Mouse (Mus musculus) splenic B cell, adult 2 months (primary cell): ENCODE measurements around the gene Paqr4.
A peak's percentile ranks its signal among the peaks of the same experiment; 100 is the strongest.
"Not testable (repeated sequence)": the region's sequence is repeated elsewhere in the genome, so short reads cannot be mapped to it uniquely, and the experiment has no call there.

ENCODE experiments used
- DNase-seq: peaks from one replicate; pipeline ENCODE4 v3.0.0-alpha.2; 2011; ENCODE audit warnings: low read depth, low spot score
- H3K27me3 ChIP-seq: 2 replicates; pipeline ENCODE4 v1.6.1; 2012; ENCODE audit warnings: mild to moderate bottlenecking, low read length, moderate library complexity, mixed read lengths; ENCODE audit not compliant: control insufficient read depth, poor library complexity, insufficient read depth, severe bottlenecking
- H3K36me3 ChIP-seq: 2 replicates; pipeline ENCODE4 v1.6.1; 2012; ENCODE audit warnings: mild to moderate bottlenecking, low read length, moderate library complexity, mixed read lengths; ENCODE audit not compliant: control insufficient read depth, poor library complexity, insufficient read depth, severe bottlenecking

Gene Paqr4

GRCm38 (mm10) chr17:23740598-23741021 lies at the start of gene Paqr4:
Paqr4 (minus strand) TSS chr17:23740867.
- Histone ChIP-seq H3K27me3 (no peaks in the 10 kb centered on the region), H3K36me3 (no peaks in the 10 kb centered on the region)
- no peak for DNase-seq

DNA sequence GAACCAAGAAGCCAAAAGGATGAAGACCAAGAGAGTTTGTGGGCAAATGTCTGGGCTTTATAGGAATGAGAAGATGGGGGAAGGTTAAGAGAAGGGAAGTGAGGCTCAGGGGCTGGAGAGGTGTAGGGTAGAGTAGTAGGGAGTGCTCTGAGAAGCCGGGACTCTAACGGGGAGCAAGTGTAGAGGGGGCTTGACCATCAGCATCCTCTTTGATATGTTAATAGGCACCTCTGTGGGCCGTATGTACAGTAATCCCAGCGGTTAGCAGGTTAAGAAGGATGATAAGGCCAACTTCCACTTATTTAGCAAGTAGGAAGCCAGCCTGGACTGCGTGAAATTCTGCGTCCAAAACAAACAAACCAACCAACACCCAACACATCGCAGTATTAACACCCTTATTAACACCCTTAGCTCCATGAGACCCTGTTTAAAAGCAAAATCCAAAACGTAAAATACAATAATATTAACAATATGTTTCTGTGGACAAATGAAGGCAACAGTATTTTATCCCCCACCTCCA lies 49.1 kb upstream of the Paqr4 start:
- DNase-seq: no peak
- Histone ChIP-seq H3K36me3 (no peaks in the 10 kb centered on the region), H3K27me3 (no peaks in the 10 kb centered on the region; the same call in 1 of the 2 replicates)

GRCm38 (mm10) chr17:23788973-23789372 lies 48.3 kb upstream of the Paqr4 start:
- H3K27me3 ChIP-seq: no peaks in the 10 kb centered on the region; the same call in 1 of the 2 replicates

DNA sequence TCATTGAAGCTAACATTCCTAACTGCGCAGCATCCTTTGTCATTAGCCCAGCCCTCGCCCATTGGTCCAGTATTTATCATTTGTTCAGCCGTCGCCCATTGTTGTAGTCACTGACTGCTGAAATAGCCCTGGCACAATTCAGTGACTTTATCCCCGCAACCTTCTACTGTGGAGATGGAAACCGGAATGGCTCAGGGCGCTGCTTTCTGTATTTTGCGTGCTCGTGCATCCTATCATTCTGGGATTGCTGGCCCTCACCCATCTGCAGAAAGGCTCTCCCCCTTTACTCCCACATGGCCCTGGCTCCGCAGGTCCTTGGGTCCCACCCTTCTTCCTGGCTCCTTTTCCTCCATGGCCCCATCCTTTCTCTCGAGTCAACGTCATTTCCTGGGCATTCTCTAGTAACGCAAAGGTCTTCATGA lies 45.9 kb upstream of the Paqr4 start:
- H3K27me3 ChIP-seq: no peaks in the 10 kb centered on the region; the same call in 1 of the 2 replicates
- no peaks in the 10 kb centered on the region for H3K36me3 ChIP-seq
- no peak for DNase-seq

More at GRCm38 (mm10) chr17:23788973-23789372, 48.3 kb upstream of the Paqr4 start:
- DNase-seq: no peak
- no peaks in the 10 kb centered on the region for H3K36me3 ChIP-seq

GRCm38 (mm10) chr17:23785561-23786471 lies 45.1 kb upstream of the Paqr4 start, which contains the start of gene Flywch2:
Flywch2 (minus strand) TSS chr17:23786081.
- DNase-seq: peak; percentile 58
- no peaks in the 10 kb centered on the region for H3K36me3 ChIP-seq
- H3K27me3 ChIP-seq: no peaks in the 10 kb centered on the region; the same call in 1 of the 2 replicates

- no peaks in the 10 kb centered on the region; the same call in 1 of the 2 replicates for H3K27me3 ChIP-seq
- no peak for DNase-seq
- H3K36me3 ChIP-seq: no peaks in the 10 kb centered on the region
These were observed 42.7 kb upstream of the Paqr4 start for GRCm38 (mm10) chr17:23783352-23783751.

DNA sequence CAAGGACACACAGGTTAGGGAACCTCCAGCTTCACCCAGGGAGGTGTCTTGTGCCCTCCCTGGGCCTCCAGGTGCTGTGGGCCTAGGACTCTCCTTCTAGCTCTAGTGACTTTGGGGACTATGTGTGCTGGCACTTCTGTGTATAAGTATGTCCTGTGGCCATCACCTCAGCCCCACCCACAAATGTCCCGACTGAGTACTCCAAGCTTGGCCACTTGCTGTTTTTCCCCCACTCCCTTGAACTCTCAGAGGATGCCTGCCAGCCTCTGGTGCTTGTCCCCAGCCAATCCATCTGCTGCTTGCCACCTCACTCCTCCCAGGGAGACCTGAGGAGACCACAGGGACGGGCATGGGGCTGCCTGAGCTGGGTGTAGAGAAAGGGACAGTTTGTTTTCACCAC lies 37.8 kb upstream of the Paqr4 start:
- H3K27me3 ChIP-seq: no peaks in the 10 kb centered on the region
- DNase-seq: no peak
- H3K36me3 ChIP-seq: no peaks in the 10 kb centered on the region

- Histone ChIP-seq H3K36me3 (no peaks in the 10 kb centered on the region), H3K27me3 (no peaks in the 10 kb centered on the region)
- no peak for DNase-seq
These were observed 36.5 kb upstream of the Paqr4 start for GRCm38 (mm10) chr17:23777141-23777540.

GRCm38 (mm10) chr17:23776216-23776615 lies 35.5 kb upstream of the Paqr4 start:
- H3K27me3 ChIP-seq: no peaks in the 10 kb centered on the region; the same call in 1 of the 2 replicates
- DNase-seq: no peak

DNA sequence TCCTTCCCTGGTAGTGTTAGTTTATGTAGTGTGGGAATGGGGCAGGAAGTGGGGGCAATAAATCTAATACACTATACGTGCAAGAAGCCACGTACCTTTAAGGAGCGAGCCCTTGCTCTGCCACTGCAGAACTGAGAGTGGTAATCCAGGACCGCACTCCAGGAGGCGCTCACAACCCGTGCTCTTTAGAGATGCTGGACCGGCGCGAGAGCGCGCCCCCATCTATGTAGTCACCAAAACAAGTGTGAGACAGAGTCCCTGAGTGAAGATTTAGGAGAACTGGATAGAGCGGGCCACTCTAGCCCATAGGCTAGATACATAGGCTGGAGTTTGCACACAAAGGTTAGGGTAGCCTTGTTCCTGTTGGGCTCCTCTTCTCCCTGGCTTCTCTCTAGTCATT lies 33.4 kb upstream of the Paqr4 start:
- Histone ChIP-seq H3K27me3 (no peaks in the 10 kb centered on the region; the same call in 1 of the 2 replicates), H3K36me3 (no peaks in the 10 kb centered on the region)
- peak; percentile 91 for DNase-seq

More at GRCm38 (mm10) chr17:23776216-23776615, 35.5 kb upstream of the Paqr4 start:
- no peaks in the 10 kb centered on the region for H3K36me3 ChIP-seq

DNA sequence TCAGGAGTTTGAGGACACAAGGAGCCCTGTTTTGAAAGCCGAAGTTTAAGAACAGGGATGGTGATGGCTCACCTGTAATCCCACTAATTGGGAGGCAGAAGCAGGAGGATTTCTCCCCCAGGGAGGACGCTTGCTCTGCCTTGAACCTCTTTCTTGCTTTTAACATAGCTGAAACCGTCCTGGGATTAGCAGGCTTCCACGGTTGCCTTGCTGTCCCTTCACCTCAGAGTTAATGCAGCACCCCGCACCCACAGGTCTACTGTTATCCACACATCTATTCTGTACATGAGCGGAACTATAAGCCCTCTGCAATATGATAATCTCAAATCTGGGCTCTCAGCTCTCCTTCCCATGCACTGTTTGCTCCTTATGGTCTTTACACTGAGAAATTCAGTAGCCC lies 33.0 kb upstream of the Paqr4 start:
- Histone ChIP-seq H3K27me3 (no peaks in the 10 kb centered on the region; the same call in 1 of the 2 replicates), H3K36me3 (no peaks in the 10 kb centered on the region)
- DNase-seq: no peak

DNA sequence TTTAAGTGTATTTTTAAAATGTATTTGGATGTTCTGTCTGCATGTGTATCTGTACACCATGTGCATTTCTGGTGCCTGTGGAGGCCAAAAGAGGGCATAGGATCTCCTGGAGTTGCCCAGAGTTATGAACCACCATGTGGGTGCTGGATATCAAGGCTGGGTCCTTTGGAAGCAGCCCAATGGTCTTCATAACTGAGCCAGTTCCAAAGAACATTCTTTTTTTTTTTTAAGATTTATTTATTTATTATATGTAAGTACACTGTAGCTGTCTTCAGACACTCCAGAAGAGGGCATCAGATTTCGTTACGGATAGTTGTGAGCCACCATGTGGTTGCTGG lies 31.5 kb upstream of the Paqr4 start:
- H3K27me3 ChIP-seq, DNase-seq, H3K36me3 ChIP-seq: not testable (repeated sequence)

DNA sequence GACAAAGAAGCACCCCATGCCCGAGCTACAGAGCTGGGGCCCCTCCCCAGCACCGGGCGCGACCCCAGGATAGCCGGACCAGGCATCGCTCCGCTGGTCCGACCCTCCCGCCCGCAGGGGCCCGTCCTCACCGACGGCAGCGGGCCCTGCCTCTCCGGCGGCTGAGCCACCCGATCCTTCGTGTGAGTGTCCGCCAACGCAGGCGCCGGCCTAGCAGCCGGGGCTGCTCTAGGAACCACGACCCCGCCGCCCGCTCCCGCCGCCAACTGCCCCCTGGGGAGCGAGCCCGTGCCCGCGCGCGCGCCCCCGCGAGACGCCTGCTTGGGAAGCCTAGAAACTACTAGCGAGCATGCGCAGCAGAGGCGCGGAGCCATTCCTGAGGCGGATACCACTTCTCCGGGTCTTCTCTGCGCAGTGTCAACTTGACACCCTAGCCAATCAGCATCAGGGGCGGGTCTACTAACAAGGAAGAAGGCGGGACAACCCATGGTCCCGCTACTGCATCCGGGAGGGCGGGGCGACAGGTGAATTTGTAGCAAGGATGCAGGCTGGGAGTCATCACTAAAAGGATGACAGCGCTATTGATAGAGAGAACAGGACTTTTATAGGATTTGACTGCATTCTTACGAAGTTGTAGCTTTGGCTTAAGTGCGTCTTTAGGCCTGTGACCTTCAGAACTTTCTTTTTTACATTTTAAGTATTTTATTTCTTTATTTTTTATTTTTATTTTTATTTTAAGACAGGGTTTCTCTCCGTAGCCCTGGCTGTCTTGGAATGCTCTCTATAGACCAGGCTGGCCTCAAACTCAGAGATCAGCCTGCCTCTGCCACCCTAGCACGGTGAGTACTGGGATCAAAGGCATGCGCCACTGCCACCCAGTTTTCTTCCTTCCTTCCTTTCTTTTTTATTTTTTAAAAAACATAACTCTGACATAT lies 30.9 kb upstream of the Paqr4 start, which contains the start of gene Flywch1:
Gene Flywch1 (minus strand): TSS at position 319 of the 935 bp plus-strand sequence.
- peak; percentile 98 for DNase-seq
- Histone ChIP-seq H3K27me3 (no peaks in the 10 kb centered on the region; the same call in 1 of the 2 replicates), H3K36me3 (no peaks in the 10 kb centered on the region)

DNA sequence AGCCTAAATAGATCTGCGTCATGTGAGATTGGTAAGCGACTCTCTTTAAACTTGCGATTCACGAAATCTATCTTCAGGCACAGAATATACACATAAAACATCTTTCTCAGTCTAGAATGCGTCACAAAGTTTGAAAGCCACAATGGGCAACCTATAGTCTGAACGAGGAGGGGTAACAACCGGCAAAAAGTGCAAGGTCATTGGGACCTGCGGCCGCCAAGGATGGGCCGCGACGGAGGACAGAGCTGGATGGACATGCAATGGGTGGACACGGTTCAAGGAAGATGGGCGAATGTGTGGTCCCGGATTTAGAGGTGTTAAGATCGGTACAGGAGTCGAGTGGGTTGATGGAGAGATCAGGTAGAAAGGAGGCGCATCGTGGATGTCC lies 30.2 kb upstream of the Paqr4 start:
- no peak for DNase-seq
- Histone ChIP-seq H3K36me3 (no peaks in the 10 kb centered on the region), H3K27me3 (no peaks in the 10 kb centered on the region; the same call in 1 of the 2 replicates)
